Mouse (Mus musculus) kidney, postnatal 4 days (tissue): ENCODE measurements at regions not wholly inside any gene's neighbourhood (a gene's known extent, or its start where the extent isn't known, plus 50 kb on each side); places are given as distances from the start of the nearest gene placed in this dataset.

Experiments
- DNase-seq, 2 experiments: peaks; one replicate each; pipeline ENCODE4 v3.0.0; 2021; ENCODE audit warnings: mixed read lengths in 2 of 2

DNA sequence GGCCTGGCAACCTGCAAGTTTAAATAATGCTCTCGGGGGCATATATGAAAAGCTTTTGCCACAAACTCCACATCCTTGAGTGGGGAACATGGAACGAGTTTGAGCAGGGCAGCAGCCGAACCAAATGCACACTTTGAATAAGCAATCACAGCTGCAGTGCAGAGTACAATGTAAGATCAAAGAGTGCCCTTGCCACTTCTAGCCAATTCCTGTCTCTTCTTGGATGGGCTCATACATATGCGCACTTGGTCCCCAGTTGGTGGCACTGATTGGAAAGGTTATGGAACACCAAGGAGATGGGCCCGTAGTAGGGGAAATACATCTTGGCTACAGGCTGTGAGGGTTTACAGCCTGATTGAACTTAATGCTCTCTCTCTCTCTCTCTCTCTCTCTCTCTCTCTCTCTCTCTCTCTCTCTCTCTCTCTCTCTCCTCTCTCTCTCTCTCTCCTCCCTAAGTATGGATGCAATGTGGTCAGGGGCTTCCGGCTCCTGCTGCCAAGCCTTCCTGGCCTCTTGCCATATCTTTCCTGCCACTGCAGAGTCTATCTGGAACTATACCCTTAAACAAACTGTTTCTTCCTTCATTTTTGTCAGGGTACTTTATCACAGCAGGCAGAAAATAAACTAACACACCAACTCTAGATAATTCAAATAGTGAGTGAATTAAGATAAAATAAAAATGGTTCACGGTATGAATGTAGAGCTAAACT lies 88.6 kb upstream of the Mbnl3 start:
- peak; percentile 14 to 24 for DNase-seq

DNA sequence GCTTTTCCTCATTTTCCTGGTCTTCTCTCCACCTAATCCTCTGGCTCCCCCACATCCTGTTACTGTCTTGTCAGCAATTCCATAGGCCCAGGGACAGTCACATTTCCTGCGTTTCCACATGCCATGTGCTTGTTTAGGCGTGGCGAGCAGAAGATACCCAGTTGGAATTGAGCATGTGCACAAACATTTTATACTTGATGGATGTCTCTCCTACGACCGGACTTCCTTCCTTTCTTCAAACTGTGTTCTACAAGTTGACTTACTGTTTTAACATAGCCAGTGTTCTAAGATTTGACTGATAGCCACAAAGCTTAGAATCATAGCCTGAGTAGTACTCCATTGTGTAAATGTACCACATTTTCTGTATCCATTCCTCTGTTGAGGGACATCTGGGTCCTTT lies 86.0 kb upstream of the Mbnl3 start:
- DNase-seq = no peak

DNA sequence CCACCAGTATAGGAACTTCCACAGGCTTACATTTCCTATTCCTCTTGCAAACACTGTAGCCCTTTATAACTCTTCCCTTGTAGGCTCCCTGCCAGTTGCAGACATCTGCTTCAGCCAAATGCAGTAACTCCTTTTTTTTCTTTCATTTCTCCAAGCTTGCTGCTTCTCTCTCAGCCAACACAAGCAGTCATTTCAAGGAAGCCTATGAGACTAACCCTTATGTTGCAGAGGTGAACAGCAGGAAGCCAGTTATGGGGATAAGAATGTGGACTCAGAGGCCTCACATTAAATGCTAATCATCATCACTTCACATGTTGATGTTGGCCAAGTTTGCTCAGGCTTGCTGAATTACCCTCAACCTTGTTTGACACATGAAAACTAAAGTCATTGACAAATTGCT lies 71.9 kb upstream of the Mbnl3 start:
- peak; percentile 41 to 42 for DNase-seq

DNA sequence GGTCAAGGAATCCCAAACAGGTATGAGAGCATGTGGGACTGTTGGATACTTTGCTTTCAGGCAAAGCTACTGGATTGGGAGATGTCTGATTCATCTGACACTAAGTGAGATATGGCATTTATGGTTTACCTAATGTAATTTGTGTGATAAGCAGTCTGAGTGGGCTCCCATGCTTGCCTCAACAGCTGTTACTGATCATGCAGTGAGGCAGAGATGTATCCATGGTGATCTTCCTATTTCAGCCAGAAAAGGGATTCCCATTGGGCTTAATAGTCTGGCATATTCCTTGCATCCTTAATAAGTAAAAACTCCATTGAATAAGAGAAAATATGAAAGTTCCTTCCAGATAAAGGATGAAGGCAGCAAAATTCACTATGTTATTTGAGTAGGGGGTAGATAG lies 58.4 kb upstream of the Mbnl3 start:
- DNase-seq = no peak
